Mouse (Mus musculus): ENCODE results near the gene Frmd4a.

Gene Frmd4a

GRCm38 (mm10) chr2:4511080-4511386 is 493.5 kb downstream of the Frmd4a start:
- DNase-seq (ENCODE audit: low read depth in 2 of 2, low spot score in 2 of 2): no peak

- DNase-seq (ENCODE audit: low read depth in 2 of 2, low spot score in 2 of 2): no peak
Observed at GRCm38 (mm10) chr2:4512607-4513006, 495.1 kb downstream of the Frmd4a start.

- DNase-seq (ENCODE audit: low read depth in 2 of 2, low spot score in 2 of 2): no peak
Observed at GRCm38 (mm10) chr2:4515910-4516309, 498.4 kb downstream of the Frmd4a start.

GRCm38 (mm10) chr2:4516819-4517552 is 499.5 kb downstream of the Frmd4a start:
- no peak for DNase-seq (ENCODE audit: low read depth in 2 of 2, low spot score in 2 of 2)

GRCm38 (mm10) chr2:4517553-4518125 is 500.1 kb downstream of the Frmd4a start:
- DNase-seq (ENCODE audit: low read depth in 2 of 2, low spot score in 2 of 2): no peak

GRCm38 (mm10) chr2:4518549-4518948 is 501.0 kb downstream of the Frmd4a start:
- DNase-seq (ENCODE audit: low read depth in 2 of 2, low spot score in 2 of 2): peak in 1 of 2 experiments; percentile 16

GRCm38 (mm10) chr2:4522769-4523487 is 505.4 kb downstream of the Frmd4a start:
- no peak for DNase-seq (ENCODE audit: low read depth in 2 of 2, low spot score in 2 of 2)

GRCm38 (mm10) chr2:4527094-4527493 is 509.6 kb downstream of the Frmd4a start:
- DNase-seq (ENCODE audit: low read depth in 2 of 2, low spot score in 2 of 2): no peak

- DNase-seq (ENCODE audit: low read depth in 2 of 2, low spot score in 2 of 2): no peak
Observed at GRCm38 (mm10) chr2:4529254-4529729, 511.8 kb downstream of the Frmd4a start.

GRCm38 (mm10) chr2:4531533-4532197 is 514.1 kb downstream of the Frmd4a start:
- no peak for DNase-seq (ENCODE audit: low read depth in 2 of 2, low spot score in 2 of 2)

GRCm38 (mm10) chr2:4532198-4532568 is 514.7 kb downstream of the Frmd4a start:
- DNase-seq (ENCODE audit: low read depth in 2 of 2, low spot score in 2 of 2): no peak

- DNase-seq (ENCODE audit: low read depth in 2 of 2, low spot score in 2 of 2): no peak
Observed at GRCm38 (mm10) chr2:4532945-4533344, 515.4 kb downstream of the Frmd4a start.

- DNase-seq (ENCODE audit: low read depth in 2 of 2, low spot score in 2 of 2): no peak
Observed at GRCm38 (mm10) chr2:4535187-4535864, 517.8 kb downstream of the Frmd4a start.

- DNase-seq (ENCODE audit: low read depth in 2 of 2, low spot score in 2 of 2): no peak
Observed at GRCm38 (mm10) chr2:4541330-4541729, 523.8 kb downstream of the Frmd4a start.

- no peak for DNase-seq (ENCODE audit: low read depth in 2 of 2, low spot score in 2 of 2)
Observed at GRCm38 (mm10) chr2:4541844-4542628, 524.5 kb downstream of the Frmd4a start.

GRCm38 (mm10) chr2:4542629-4543416 is 525.3 kb downstream of the Frmd4a start:
- DNase-seq (ENCODE audit: low read depth in 2 of 2, low spot score in 2 of 2): no peak

- DNase-seq (ENCODE audit: low read depth in 2 of 2, low spot score in 2 of 2): no peak
Observed at GRCm38 (mm10) chr2:4543417-4543775, 525.9 kb downstream of the Frmd4a start.

GRCm38 (mm10) chr2:4544360-4544759 is 526.8 kb downstream of the Frmd4a start:
- DNase-seq (ENCODE audit: low read depth in 2 of 2, low spot score in 2 of 2): no peak

GRCm38 (mm10) chr2:4545261-4545660 is 527.7 kb downstream of the Frmd4a start:
- DNase-seq (ENCODE audit: low read depth in 2 of 2, low spot score in 2 of 2): no peak
